In the genomic region with DNA sequence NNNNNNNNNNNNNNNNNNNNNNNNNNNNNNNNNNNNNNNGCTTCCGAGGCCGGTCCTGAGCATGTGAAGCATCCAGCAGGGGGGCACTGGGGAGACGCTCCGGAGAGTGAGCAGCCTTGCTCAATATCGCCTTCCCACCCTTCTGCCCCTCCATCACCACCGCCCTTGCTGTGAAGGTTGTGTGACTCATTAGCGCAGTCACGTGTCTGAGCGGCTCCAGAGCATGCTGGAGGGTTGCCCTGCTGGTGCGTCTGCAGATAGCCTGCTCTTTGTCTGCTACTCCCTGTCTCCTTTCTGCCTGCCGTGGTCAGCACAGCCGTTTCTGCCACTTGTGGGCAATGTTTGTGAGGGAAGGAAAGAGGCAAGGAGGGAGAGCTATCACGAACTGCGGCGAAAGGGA, we compare ENCODE assay signal across 8 mouse cellular contexts. TPM values are rescaled to one million over a fixed set of nuclear protein-coding genes. Genes with fewer than 3 reads are reported as not detected.
DNase-seq lines count a peak whose midpoint lies in the region; ATAC-seq lines count a peak whose summit lies in the region.

No protein-coding gene starts in this region.

- H3K36me3 ChIP-seq in intestine, embryonic 16.5 days (ENCODE audit: control insufficient read depth, insufficient read depth, low read length): no peaks in the 10 kb centered on the region

- H3K27me3 ChIP-seq in intestine, embryonic 16.5 days (replicated peaks; ENCODE audit: control insufficient read depth, insufficient read depth, low read length): no peaks in the 10 kb centered on the region

- H3K27ac ChIP-seq in intestine, embryonic 16.5 days (ENCODE audit: low read length): peak overlapping the region; percentile 34; the same call in 1 of the 2 replicates

- intact Hi-C loops in left cerebral cortex, postnatal 25 days (cut with DNase I): no loop called here

- peak overlapping the region; percentile 63 for H3K4me2 ChIP-seq in intestine, embryonic 16.5 days (ENCODE audit: low read depth, low read length)

- peaks cover 5% of the 10 kb centered on the region for H3K4me1 ChIP-seq in intestine, embryonic 16.5 days (ENCODE audit: control insufficient read depth, insufficient read depth, low read length)

- H3K4me3 ChIP-seq in intestine, embryonic 16.5 days (ENCODE audit: low read length): peak overlapping the region; percentile 33

- H3K9me3 ChIP-seq in intestine, embryonic 16.5 days (ENCODE audit: control insufficient read depth, low read length): no peaks in the 10 kb centered on the region

- peak; percentile 97 for ATAC-seq in intestine, embryonic 16.5 days

- H3K9ac ChIP-seq in intestine, embryonic 16.5 days (ENCODE audit: low read depth, low read length): peak overlapping the region; percentile 58

- under 1% methylated on average over 13 of the region's 15 CpGs for WGBS in intestine, embryonic 16.5 days

- DNase-seq in adrenal gland, adult 18-20 months (ENCODE audit: low spot score in 2 of 2): peak; percentile 81 to 87
- peak; percentile 97 for DNase-seq in embryo, embryonic 10.5 days (ENCODE audit: low spot score)
- peak; percentile 82 to 91 for DNase-seq in gastrocnemius, postnatal 4 days (ENCODE audit: low spot score in 2 of 2)
- DNase-seq in left cerebral cortex, postnatal 25 days (ENCODE audit: low spot score in 2 of 2): peak; percentile 79 to 89
- peak; percentile 97 for DNase-seq in mesoderm, embryonic 11.5 days (ENCODE audit: low read depth, low spot score)
- DNase-seq in right cerebral cortex, postnatal 25 days: peak; percentile 71
- peak; percentile 83 to 90 for DNase-seq in urinary bladder, postnatal 36 days (ENCODE audit: low spot score in 2 of 2)

RNA-seq across cellular contexts. Expression of a gene that starts 28.4 kb away (rescaled TPM):
- 1 to 10 TPM; 1.3 to 2.4 TPM for total RNA-seq in adrenal gland, adult 18-20 months (2021)
- 1 to 10 TPM; 2.6 to 3.2 TPM for total RNA-seq in gastrocnemius, postnatal 4 days (2021)
- polyA plus RNA-seq in intestine, embryonic 16.5 days (2015; fragmentation: Nextera tagmentation; extraction: Ambion mirVana): 4.6 and 4.8 TPM in 2 replicates
- total RNA-seq in left cerebral cortex, postnatal 25 days (2021): under 1 TPM; 0.32 to 0.43 TPM

Comparison
In these comparisons a context has a peak if more than half of its experiments do, and no peak if none do; other contexts are left out.
1. Peak in every context shown above with its lines: DNase-seq, ATAC-seq, H3K4me3 ChIP-seq and H3K27ac ChIP-seq.